Mouse (Mus musculus): ENCODE data around the gene Tmem175. TPM values are rescaled to one million over a fixed set of nuclear protein-coding genes. Genes with fewer than 3 reads are reported as not detected.

The Tmem175 gene
- total RNA-seq, 2 experiments from 2014 or later: 20.3 to 22.8 TPM

DNA sequence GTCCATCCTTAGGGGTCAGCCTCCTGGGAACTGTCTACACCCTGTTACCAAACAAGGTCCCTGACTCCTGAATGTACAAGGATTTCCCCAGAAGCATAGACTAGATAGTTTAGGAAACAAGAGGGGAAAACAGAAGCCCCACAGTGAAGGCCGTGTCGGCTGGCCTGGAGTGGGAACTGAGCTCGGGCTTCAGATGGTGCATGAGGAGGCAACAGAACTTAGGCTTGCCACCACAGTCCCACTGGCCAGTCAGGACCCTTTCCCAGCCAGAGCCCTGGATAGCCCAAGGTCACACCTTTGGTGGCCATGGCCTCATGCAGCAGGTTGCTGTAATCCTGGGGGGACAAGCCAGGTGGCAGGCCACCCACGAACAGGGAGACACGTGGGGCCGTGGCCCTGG is 23.8 kb downstream of the Tmem175 start:
- DNase-seq: no peak

- DNase-seq: no peak
Observed at GRCm38 (mm10) chr5:108654444-108654990, 24.9 kb downstream of the Tmem175 start.

GRCm38 (mm10) chr5:108655381-108655780 is 25.8 kb downstream of the Tmem175 start:
- DNase-seq: no peak

DNA sequence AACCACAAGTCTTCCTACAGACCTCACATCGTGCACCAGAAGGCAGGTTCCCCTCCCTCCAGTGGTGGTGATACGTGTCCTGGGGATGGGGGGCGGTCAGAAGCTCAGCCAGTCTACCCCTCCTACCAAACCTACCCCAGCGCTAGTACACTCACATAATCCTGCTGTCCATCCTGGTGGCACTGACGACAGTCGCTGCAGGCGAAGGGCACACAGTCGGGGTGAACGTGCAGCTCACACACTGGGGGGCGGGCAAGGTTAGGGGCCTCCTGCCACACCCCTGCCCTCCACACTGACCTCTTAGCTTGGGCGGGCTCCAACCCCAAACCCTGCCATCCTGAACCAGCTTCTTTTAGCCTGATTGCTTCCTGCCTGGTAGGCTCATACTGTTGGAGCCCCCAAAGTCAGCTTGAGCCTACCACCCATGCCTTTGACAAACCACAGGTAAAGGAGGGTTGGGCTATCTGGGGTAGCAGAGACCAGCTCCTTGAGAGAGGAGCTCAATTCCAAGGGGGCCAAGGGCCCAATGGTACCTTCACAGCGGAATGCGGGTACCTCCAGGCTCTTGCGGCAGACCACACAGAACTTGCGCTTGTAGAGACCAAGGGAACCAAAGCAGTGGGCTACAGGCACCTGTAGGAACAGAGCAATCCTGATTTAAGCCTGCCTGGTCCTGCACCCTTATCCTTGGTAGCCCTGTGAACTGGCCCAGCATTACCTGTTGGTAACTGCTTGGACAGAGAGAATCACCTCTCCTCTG is 26.5 kb downstream of the Tmem175 start:
- DNase-seq: no peak

- no peak for DNase-seq
Observed at GRCm38 (mm10) chr5:108657406-108657805, 27.8 kb downstream of the Tmem175 start.

DNA sequence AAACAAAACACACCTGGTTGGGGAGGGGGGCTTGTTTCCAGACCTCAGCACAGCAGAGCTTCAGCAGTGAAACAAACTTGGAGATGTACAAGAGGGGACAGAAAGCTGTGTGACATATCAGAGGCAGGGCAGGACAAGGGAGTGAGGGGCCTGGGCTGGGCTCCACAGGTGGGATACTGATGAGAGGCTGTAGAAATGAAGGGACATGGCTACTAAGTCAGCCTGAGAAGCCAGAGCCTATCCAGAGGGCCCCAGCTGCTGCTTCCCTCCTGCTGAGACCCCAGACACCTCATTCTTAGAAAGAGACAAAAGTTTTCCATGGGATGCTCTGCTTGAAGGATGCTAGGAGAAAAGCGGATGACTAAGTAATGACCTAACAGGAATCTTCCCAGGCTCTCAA is 29.0 kb downstream of the Tmem175 start:
- no peak for DNase-seq

- DNase-seq: peak; percentile 42
Observed at GRCm38 (mm10) chr5:108659698-108660631, 30.4 kb downstream of the Tmem175 start, which contains the start of gene Idua. Gene Idua, plus strand, starts transcription at chr5:108660331.

GRCm38 (mm10) chr5:108660632-108661268 is 31.2 kb downstream of the Tmem175 start:
- DNase-seq: peak; percentile 96

DNA sequence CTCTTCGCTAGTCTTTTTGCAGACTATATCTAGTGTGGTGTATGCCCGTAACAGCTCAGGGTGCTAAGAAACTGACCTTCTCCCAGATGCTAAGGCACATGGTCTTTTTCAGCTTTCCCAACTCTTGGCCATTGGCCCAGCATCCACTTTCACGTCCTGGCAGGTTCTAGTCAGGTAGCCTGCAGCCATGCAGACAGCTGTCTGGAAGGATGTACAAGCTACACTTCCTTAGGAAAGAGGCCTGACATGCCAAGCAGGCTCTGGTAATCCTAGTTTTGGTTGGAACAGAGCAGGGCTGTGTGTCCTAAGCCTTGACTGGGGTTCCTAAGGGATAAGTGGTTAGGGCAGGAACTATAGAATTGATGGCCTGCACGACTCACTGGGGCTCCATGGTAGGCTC is 33.2 kb downstream of the Tmem175 start:
- no peak for DNase-seq

GRCm38 (mm10) chr5:108665066-108665465 is 35.5 kb downstream of the Tmem175 start:
- DNase-seq: no peak

DNA sequence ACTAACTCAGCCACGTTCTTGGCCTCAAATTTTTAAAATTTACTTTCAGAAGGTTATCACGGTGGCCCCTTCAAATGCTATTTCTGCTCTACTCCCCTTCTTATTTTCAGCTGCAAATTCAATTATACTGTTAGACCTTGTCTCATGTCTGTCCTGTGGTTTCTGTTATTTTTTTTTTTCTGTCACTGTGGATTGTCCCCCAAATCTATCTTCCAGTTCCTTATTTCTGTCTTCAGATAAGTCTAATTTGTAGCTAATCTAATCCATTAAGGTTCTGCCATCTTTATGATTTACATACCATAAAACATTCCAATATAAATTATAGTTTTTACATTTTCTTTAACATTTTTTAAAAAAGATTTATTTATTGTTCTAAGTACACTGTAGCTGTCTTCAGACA is 37.8 kb downstream of the Tmem175 start:
- no peak for DNase-seq

DNA sequence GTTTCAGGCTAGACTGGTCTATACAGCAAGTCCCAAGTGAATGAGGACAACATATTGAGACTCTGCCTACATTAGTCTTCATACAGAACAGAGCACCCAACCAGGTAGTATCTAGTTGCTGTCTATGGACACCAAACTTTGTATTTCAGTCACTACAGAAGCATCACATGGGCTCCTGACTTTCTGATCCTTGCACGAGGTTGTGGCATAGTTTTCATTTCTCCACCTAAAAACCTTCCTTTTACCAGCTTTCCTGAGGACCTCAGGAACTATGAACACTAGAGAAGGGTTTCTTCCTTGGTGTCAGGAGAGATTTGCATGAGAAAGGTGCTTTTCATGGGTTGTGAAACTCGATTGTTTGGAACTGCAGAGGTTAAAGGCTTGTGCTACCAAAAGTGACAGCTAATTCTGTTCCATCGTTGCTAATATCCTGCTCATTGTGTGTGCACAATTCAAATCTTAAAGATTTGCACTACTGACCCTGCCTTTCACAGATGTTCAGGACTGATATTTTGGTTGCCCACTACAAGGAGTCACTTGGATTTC is 38.9 kb downstream of the Tmem175 start:
- DNase-seq: no peak

- peak; percentile 92 for DNase-seq
Observed at GRCm38 (mm10) chr5:108668977-108669936, 39.7 kb downstream of the Tmem175 start, which contains the start of gene Dgkq. Gene Dgkq, minus strand, starts transcription at chr5:108669672.

- DNase-seq: no peak
Observed at GRCm38 (mm10) chr5:108669986-108670385, 40.4 kb downstream of the Tmem175 start.

DNA sequence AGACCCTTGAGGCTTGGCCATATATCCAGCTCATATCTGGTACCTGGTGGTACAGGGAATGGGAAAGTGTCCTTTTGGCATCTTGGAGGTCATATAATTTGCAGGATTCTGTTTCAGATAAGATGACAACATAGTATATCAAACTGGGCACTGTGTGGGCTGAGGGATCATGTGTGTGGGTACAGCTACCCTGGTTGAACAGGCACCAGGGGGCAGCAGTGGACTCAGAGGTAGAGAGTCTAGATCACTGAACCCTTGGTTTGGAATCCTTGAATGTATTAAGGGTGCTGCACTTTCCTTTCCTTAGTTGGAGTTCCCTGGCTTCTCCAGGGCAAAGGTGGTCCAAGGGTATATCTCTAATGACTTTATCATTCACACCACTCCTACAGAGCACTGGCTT is 41.2 kb downstream of the Tmem175 start:
- peak; percentile 72 for DNase-seq

- no peak for DNase-seq
Observed at GRCm38 (mm10) chr5:108671757-108672156, 42.2 kb downstream of the Tmem175 start.

DNA sequence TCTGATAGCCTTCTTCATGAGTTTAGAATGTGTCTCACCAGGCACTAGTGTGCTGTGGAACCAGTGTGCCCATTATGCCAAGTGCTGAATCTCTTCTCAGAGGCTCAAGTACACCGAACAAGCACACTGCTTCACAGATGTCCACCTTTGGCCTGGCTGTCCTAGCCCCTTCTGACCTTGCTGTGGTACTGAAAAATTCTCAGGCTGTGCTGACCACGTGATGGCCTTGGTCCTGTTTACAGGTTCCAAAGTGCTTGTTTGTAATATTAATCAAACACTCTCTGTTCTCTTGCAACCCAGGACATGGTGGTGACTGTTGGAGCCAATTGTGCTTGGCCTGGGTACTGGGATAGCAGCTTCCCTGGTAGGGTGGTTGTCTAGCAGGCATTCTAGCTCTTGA is 45.1 kb downstream of the Tmem175 start:
- DNase-seq: no peak

- no peak for DNase-seq
Observed at GRCm38 (mm10) chr5:108675251-108675816, 45.8 kb downstream of the Tmem175 start, which contains the start of gene Slc26a1. Gene Slc26a1, minus strand, starts transcription at chr5:108675569.

DNA sequence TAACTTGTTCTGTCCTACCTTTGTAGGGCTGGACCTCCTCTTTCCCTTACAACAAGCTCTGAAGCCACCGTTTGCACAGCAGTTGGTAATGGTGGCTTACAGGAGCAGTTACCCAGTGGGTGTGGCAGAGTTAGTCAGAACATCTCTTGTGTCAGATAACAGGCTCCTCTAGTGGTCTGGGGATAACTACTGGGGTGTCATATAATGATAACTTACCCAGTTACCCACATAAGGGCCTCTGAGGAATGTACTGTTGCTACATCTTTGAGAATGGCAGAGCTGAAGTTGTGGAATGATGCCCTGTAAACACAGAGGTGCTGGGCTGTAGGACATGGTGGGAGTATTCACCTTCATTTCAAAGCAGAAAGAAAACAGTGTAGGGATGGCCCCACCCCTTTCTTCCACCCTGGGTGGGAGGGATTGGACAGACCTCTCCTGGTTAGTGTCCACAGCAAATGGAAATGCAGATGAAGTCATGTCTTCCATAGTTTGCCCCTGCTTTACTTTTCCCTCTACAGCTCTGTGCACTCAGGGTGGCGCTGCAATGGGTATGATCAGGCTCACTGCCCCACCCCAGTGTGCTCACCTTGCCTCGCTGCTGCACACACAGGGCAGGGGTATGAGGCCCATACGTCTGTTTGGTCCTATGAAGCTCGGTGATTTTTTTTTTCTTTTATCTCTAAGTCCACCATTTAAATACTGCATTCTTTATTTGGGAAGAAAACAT is 47.4 kb downstream of the Tmem175 start:
- DNase-seq: no peak
